Mouse (Mus musculus): ENCODE measurements around the gene Nfia. TPM values are rescaled to one million over a fixed set of nuclear protein-coding genes. Genes with fewer than 3 reads are reported as not detected.

The Nfia gene
- polyA plus RNA-seq (2015; fragmentation: Nextera tagmentation; extraction: Ambion mirVana) = 45.1 and 51.6 TPM in 2 replicates

DNA sequence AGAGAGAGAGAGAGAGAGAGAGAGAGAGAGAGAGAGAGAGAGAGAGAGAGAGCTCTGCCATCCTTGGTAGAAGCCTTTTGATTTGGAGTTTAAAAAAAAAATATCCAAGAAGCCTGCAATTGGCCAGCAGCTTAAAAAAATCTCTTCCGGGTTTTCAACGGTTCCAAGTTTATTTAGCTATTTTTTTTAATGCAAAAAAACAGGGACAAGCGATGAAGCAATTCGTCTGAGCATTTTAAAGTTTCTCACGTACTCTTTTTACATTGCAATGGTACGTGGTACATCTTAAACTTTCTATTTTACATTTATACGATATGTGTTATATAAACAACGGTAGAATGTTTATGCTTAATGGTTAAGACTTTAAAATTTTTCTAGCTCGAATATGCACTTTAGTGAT, at the start of gene Nfia:
Gene Nfia, plus strand, starts transcription at position 94 of the 400 bp plus-strand sequence.
- under 1% methylated on average over 9 of the region's 9 CpGs for WGBS
- no peak for ATAC-seq (ENCODE audit: low read depth)

DNA sequence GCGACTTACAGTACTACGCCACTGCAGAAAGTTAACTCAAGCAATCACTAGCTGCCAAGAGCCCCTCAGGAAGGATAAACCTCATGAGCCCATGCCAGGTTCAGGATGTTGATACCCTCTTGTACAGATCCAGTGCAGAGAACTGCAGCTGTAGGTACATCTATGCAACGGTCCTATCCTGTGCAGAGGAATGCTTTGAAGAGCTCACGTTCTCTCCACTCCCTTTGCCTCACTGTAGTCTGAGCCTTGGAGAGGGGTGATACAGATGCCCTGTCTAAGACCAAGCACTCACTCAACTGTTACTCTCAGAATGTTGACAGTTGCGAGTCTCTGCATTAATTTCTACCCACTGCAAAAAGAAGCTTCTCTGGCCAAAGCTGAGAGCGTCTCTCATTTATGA, 49.2 kb upstream of the Nfia start:
- no peak overlapping the region for H3K27ac ChIP-seq (replicated peaks)
- WGBS = 91% methylated on average over 6 of the region's 6 CpGs
- H3K4me2 ChIP-seq = no peak overlapping the region
- no peaks in the 10 kb centered on the region for H3K4me1 ChIP-seq (replicated peaks)
- H3K36me3 ChIP-seq = no peaks in the 10 kb centered on the region
- no peak overlapping the region for H3K4me3 ChIP-seq
- H3K9me3 ChIP-seq = no peaks in the 10 kb centered on the region
- no peak overlapping the region for H3K9ac ChIP-seq
- no peak for ATAC-seq (ENCODE audit: low read depth)
- H3K27me3 ChIP-seq = no peaks in the 10 kb centered on the region

More for the DNA sequence above, at the start of gene Nfia:
- peaks cover 17% of the 10 kb centered on the region for H3K27me3 ChIP-seq
- H3K27ac ChIP-seq (replicated peaks) = peak within 1 kb of the TSS; percentile 91
- peaks cover 39% of the 10 kb centered on the region for H3K4me1 ChIP-seq (replicated peaks)
- peak within 1 kb of the TSS; percentile 85 for H3K4me2 ChIP-seq
- no peaks in the 10 kb centered on the region for H3K36me3 ChIP-seq
- H3K9me3 ChIP-seq = no peaks in the 10 kb centered on the region
- peak within 1 kb of the TSS; percentile 48 for H3K4me3 ChIP-seq
- H3K9ac ChIP-seq = peak within 1 kb of the TSS; percentile 70

DNA sequence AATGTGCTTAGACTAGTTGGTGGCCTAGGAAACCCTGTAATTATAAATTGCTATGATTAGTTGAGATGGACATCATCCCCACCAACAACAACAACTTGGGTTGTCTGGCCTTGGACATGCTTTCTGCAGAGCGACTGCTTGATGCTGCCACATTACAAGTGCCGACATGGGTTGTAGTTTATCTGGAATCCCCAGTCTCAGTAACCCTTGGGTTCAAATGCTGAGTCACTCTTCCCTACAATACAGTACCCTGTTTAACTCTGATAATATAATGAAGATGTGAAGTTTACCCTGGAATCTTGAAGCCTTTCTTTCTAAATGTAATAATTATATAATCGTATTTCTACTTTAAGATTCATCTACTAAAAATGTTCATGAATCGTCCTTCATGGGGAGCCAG, 44.0 kb upstream of the Nfia start:
- Histone ChIP-seq H3K4me2 (no peak overlapping the region), H3K9ac (no peak overlapping the region), H3K4me3 (no peak overlapping the region), H3K27me3 (no peaks in the 10 kb centered on the region), H3K9me3 (no peaks in the 10 kb centered on the region), H3K4me1 (replicated peaks) (no peaks in the 10 kb centered on the region), H3K36me3 (no peaks in the 10 kb centered on the region), H3K27ac (replicated peaks) (no peak overlapping the region)
- 96% methylated on average over 4 of the region's 4 CpGs for WGBS
- ATAC-seq (ENCODE audit: low read depth) = no peak

DNA sequence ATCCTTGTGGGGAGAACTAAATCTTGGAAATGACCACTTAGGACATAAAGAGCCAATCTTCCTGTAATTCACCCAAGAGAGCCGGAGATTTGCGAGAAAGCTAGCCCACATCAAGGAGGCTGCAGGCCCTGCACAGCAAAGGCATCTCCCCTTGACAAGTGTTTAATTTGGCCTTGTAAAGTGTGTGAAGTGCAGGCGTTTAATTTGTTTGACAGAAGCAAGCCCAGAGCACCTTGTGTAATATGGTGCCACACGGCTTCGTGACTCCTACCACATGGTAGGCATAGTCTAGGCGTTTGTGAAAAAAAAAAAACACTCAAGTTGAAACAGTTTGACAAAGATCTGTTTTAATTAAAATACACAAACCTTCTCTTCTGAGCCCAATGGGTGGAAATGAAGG, 42.5 kb upstream of the Nfia start:
- H3K27ac ChIP-seq (replicated peaks) = no peak overlapping the region
- no peak for ATAC-seq (ENCODE audit: low read depth)
- H3K4me3 ChIP-seq = no peak overlapping the region
- no peak overlapping the region for H3K9ac ChIP-seq
- H3K9me3 ChIP-seq = no peaks in the 10 kb centered on the region
- H3K4me1 ChIP-seq (replicated peaks) = no peaks in the 10 kb centered on the region
- no peaks in the 10 kb centered on the region for H3K27me3 ChIP-seq
- H3K4me2 ChIP-seq = no peak overlapping the region
- WGBS = 77% methylated on average over 6 of the region's 6 CpGs
- H3K36me3 ChIP-seq = no peaks in the 10 kb centered on the region

GRCm38 (mm10) chr4:97730416-97730815, 42.1 kb upstream of the Nfia start:
- 84% methylated on average over 3 of the region's 3 CpGs for WGBS
- Histone ChIP-seq H3K27me3 (no peaks in the 10 kb centered on the region), H3K27ac (replicated peaks) (no peak overlapping the region), H3K36me3 (no peaks in the 10 kb centered on the region), H3K9ac (no peak overlapping the region), H3K4me3 (no peak overlapping the region), H3K4me1 (replicated peaks) (no peaks in the 10 kb centered on the region), H3K9me3 (no peaks in the 10 kb centered on the region), H3K4me2 (no peak overlapping the region)
- no peak for ATAC-seq (ENCODE audit: low read depth)

DNA sequence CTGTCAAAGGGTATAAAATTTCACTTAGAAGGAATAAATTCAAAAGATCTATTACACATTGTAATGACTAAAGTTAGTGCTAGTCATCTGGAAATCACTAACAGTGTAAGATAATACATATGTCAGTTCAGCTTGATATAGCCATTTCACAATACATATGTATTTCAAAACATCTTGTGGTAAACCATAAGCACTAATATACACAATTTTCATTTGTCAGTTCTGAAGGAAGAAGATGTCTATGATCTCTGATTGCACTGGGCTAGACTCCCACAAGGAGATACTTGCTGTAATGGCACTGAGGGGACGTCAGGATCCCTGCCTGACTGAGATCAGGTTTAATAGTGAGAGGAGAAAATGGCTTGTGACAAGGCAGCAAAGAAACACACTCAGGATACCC, 39.1 kb upstream of the Nfia start:
- no peak for ATAC-seq (ENCODE audit: low read depth)
- no peaks in the 10 kb centered on the region for H3K36me3 ChIP-seq
- no peak overlapping the region for H3K4me3 ChIP-seq
- H3K9ac ChIP-seq = no peak overlapping the region
- no peak overlapping the region for H3K27ac ChIP-seq (replicated peaks)
- no peak overlapping the region for H3K4me2 ChIP-seq
- no peaks in the 10 kb centered on the region for H3K4me1 ChIP-seq (replicated peaks)
- no peaks in the 10 kb centered on the region for H3K9me3 ChIP-seq
- 56% methylated on average over 1 of the region's 1 CpGs for WGBS
- no peaks in the 10 kb centered on the region for H3K27me3 ChIP-seq

DNA sequence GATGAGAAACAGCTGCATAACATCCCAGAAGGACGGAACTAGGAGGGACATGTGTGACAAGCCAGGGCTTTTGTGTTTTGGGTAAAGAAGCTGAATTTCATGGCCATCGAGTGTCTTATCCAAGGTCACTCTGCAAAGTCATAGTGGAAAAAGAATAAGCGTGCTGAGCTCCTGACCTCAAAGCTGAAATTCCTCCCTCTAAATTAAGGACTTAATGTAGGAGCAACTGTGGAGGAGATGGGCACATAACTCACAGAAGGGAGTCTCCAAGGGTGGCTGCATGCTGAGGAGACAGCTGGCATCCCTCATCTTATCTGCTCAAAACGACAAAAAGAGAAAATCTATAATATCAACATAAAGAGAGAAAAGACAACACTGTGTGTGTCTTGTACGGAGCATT, 28.6 kb upstream of the Nfia start:
- H3K4me3 ChIP-seq = no peak overlapping the region
- H3K9me3 ChIP-seq = no peaks in the 10 kb centered on the region
- no peaks in the 10 kb centered on the region for H3K27me3 ChIP-seq
- WGBS = 72% methylated on average over 5 of the region's 5 CpGs
- H3K9ac ChIP-seq = no peak overlapping the region
- no peak overlapping the region for H3K27ac ChIP-seq (replicated peaks)
- no peak overlapping the region for H3K4me2 ChIP-seq
- peaks cover 15% of the 10 kb centered on the region for H3K4me1 ChIP-seq (replicated peaks)
- H3K36me3 ChIP-seq = no peaks in the 10 kb centered on the region
- ATAC-seq (ENCODE audit: low read depth) = no peak

DNA sequence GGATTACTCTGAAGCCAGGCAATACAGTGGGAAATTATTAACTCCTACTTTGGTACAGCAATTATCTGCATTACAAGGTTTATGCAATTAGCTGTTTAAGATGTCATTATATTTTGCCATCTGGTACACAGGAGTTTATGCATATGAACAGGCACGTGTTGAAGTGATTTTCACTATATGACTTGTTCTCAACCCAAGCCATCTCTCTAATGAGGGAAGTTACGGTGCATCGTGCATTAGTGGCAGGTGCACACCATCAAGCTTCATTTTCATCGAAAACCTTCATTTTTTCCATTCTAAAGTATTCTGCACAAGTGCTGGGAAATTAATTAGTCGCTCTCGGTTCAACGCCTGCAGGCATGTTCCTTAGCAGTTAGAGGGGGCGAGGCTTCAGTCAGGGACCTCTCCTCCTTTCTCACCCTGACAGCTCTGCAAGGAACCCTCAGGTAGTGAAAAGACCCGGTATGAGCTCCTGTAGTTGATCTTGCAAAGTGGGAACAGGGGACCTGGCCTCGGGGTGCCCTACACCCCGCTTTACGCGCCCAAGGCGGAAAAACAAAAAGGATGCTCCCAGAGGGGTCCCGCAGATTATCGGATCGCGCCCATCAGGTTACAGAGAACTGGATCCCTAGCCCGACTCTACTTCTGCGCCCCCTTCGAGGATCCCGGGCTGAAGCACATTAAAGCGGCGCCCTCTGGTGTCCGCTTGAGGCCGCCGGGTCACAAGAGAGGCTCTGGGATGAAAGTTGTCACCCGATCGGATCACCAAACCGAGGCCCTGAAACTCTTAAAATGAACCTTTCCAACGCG, 27.0 kb upstream of the Nfia start:
- peak; percentile 88 for ATAC-seq (ENCODE audit: low read depth)
- WGBS = 5% methylated on average over 32 of the region's 32 CpGs

DNA sequence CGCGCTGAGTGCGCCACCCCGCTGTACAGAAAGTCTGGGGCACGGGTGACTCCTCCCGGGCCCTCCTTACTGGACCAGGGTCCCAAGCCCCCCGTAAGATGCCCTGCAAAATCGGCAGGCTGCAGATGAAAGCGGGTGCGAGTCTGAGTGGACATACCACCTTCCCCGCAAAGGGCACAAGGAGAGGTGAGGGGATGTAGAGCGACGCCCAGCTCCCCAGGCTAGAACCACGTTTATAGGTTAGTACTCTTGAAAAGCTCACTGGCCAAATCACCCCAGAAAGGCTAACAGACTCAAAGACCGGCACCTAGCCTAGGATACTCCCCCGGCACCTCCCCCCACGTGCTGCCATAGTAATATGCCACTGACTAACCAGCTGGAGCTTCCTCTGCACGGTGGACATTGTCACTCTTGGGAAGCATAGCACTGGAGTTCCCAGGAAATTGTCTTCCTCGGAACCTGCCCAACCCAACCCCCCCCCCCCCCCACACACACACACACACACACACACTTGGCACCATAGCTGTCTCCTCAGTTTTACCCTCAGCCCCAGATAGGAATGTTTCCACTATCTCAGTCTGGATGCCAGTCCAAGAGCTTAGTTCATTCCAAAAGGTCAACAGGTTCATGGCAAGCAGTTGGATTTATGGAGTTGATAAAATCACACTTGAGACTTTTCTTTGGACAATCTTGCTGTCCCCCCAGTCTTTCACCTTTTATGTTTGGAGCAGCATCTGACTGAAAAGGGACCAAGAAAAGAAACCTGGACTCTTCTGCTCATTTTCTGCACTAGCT, 26.2 kb upstream of the Nfia start:
- H3K27me3 ChIP-seq = peaks cover 10% of the 10 kb centered on the region; the same call in 1 of the 2 replicates
- no peak overlapping the region for H3K27ac ChIP-seq (replicated peaks)
- 6% methylated on average over 19 of the region's 19 CpGs for WGBS
- H3K4me2 ChIP-seq = peak overlapping the region; percentile 69
- H3K36me3 ChIP-seq = no peaks in the 10 kb centered on the region
- peak; percentile 55; the same call in 1 of the 2 replicates for ATAC-seq (ENCODE audit: low read depth)
- H3K9me3 ChIP-seq = no peaks in the 10 kb centered on the region
- peak overlapping the region; percentile 71 for H3K9ac ChIP-seq
- peak overlapping the region; percentile 39 for H3K4me3 ChIP-seq
- H3K4me1 ChIP-seq (replicated peaks) = peaks cover 22% of the 10 kb centered on the region

More for the DNA sequence above, 27.0 kb upstream of the Nfia start:
- Histone ChIP-seq H3K27me3 (peaks cover 10% of the 10 kb centered on the region; the same call in 1 of the 2 replicates), H3K27ac (replicated peaks) (no peak overlapping the region), H3K9me3 (no peaks in the 10 kb centered on the region), H3K4me1 (replicated peaks) (peaks cover 15% of the 10 kb centered on the region), H3K4me2 (peak overlapping the region; percentile 69), H3K4me3 (peak overlapping the region; percentile 39), H3K36me3 (no peaks in the 10 kb centered on the region), H3K9ac (peak overlapping the region; percentile 71)

GRCm38 (mm10) chr4:97750401-97750800, 22.1 kb upstream of the Nfia start:
- 54% methylated on average over 4 of the region's 4 CpGs for WGBS
- Histone ChIP-seq H3K9ac (no peak overlapping the region), H3K36me3 (no peaks in the 10 kb centered on the region), H3K4me3 (no peak overlapping the region), H3K4me1 (replicated peaks) (peaks cover 47% of the 10 kb centered on the region), H3K27ac (replicated peaks) (no peak overlapping the region), H3K27me3 (peaks cover 46% of the 10 kb centered on the region), H3K4me2 (no peak overlapping the region), H3K9me3 (no peaks in the 10 kb centered on the region)
- no peak for ATAC-seq (ENCODE audit: low read depth)

GRCm38 (mm10) chr4:97751030-97751482, 21.5 kb upstream of the Nfia start:
- H3K27me3 ChIP-seq = peaks cover 50% of the 10 kb centered on the region
- H3K36me3 ChIP-seq = no peaks in the 10 kb centered on the region
- H3K4me1 ChIP-seq (replicated peaks) = peaks cover 41% of the 10 kb centered on the region
- under 1% methylated on average over 20 of the region's 20 CpGs for WGBS
- peak overlapping the region; percentile 71 for H3K9ac ChIP-seq
- peak overlapping the region; percentile 39 for H3K4me3 ChIP-seq
- H3K27ac ChIP-seq (replicated peaks) = peak overlapping the region; percentile 80
- no peaks in the 10 kb centered on the region for H3K9me3 ChIP-seq
- peak; percentile 83 for ATAC-seq (ENCODE audit: low read depth)
- peak overlapping the region; percentile 78 for H3K4me2 ChIP-seq

All from neural tube, embryonic 13.5 days (tissue).